Mouse (Mus musculus): ENCODE measurements around the gene Gm14391.
"Not testable (repeated sequence)": the region's sequence is repeated elsewhere in the genome, so short reads cannot be mapped to it uniquely, and the experiment has no call there.

DNA sequence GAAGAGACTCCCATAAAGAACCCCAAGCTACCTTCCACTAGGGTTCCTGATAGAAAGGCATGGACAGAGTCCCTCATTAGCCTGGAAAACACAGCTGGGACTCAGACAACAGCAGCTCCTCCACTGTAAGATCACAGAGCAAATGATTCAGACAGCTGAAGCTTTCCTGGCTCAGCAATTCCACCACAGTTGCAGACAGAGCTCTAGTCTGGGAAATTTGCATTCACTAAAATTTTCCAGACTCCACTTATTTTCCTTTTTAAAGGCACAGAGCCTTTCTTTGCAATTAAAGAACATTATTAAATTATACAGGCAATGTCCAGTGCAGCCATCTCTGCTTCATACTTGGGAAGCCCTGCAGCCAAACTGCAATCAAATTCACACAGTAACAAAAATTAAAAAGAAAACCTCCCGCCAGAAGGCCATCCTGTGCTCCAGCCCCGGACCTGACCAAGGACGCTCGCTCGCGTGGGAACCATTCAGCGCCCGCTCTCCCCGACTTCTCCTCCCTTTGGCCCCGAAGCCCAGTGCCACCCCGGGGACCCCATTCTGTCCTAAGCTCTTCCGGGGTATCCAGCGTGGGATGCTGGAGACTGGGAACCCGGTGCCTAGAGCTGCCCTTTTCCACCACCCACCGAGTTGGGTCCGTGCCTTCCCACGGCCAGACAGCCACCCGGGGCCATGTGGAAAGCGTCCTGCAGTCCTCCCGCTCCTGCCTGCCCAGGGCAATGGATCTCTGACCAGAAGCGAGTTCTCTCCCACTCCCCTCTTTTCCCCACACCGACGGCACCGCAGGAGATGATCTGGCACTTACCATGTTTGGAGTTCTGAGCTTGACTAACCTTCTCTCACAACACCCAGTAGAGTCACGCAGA lies 65.4 kb downstream of the Gm14391 start:
- not testable (repeated sequence) for TF ChIP-seq CTCF (IDR thresholded peaks at IDR 0.05; ENCODE audit: control insufficient read depth, insufficient read depth, insufficient read length); MAX (IDR thresholded peaks at IDR 0.05); FOSL1 (IDR thresholded peaks at IDR 0.05; ENCODE audit: insufficient read depth, low read length, poor library complexity, severe bottlenecking); CEBPB (IDR thresholded peaks at IDR 0.05; ENCODE audit: low read depth); MYOD1 (IDR thresholded peaks at IDR 0.05; ENCODE audit: control insufficient read depth, insufficient read length, low read depth)
